Mouse (Mus musculus): ENCODE results near the gene Rcc2. TPM values are rescaled to one million over a fixed set of nuclear protein-coding genes. Genes with fewer than 3 reads are reported as not detected.

Rcc2 gene
- polyA plus RNA-seq, 1 experiment from 2014 or later, result 18.9 TPM

GRCm38 (mm10) chr4:140683608-140684007 lies 16.7 kb upstream of the Rcc2 start:
- Histone ChIP-seq H3K27ac (replicated peaks) (no peak overlapping the region), H3K9me3 (ENCODE audit: control insufficient read depth, low read length) (no peaks in the 10 kb centered on the region), H3K9ac (ENCODE audit: low read length) (no peak overlapping the region), H3K4me1 (replicated peaks; ENCODE audit: control insufficient read depth, insufficient read depth) (no peaks in the 10 kb centered on the region), H3K4me2 (replicated peaks; ENCODE audit: low read depth) (peak overlapping the region; percentile 40; the same call in 1 of the 2 replicates), H3K27me3 (ENCODE audit: control insufficient read depth, insufficient read depth, low read length) (no peaks in the 10 kb centered on the region), H3K36me3 (ENCODE audit: control insufficient read depth, insufficient read depth, low read length) (no peaks in the 10 kb centered on the region), H3K4me3 (ENCODE audit: low read depth, low read length) (no peak overlapping the region)
- 28% methylated on average over 8 of the region's 8 CpGs for WGBS
- DNase-seq (ENCODE audit: low spot score) (no peak), ATAC-seq (ENCODE audit: low FRiP score, low TSS enrichment) (no peak)
- no peak for TF ChIP-seq EP300 (optimal IDR thresholded peaks at IDR 0.05)

GRCm38 (mm10) chr4:140684141-140684871 lies 16.0 kb upstream of the Rcc2 start:
- Histone ChIP-seq H3K27me3 (ENCODE audit: control insufficient read depth, insufficient read depth, low read length) (no peaks in the 10 kb centered on the region), H3K9me3 (ENCODE audit: control insufficient read depth, low read length) (no peaks in the 10 kb centered on the region), H3K9ac (ENCODE audit: low read length) (no peak overlapping the region), H3K27ac (replicated peaks) (peak overlapping the region; percentile 46; the same call in 1 of the 2 replicates), H3K4me1 (replicated peaks; ENCODE audit: control insufficient read depth, insufficient read depth) (no peaks in the 10 kb centered on the region), H3K36me3 (ENCODE audit: control insufficient read depth, insufficient read depth, low read length) (no peaks in the 10 kb centered on the region), H3K4me3 (ENCODE audit: low read depth, low read length) (no peak overlapping the region), H3K4me2 (replicated peaks; ENCODE audit: low read depth) (peak overlapping the region; percentile 40; the same call in 1 of the 2 replicates)
- no peak for DNase-seq (ENCODE audit: low spot score)
- TF ChIP-seq CTCF (IDR thresholded peaks at IDR 0.05; ENCODE audit: low read depth) (0 out of 2 replicates have a peak, but pooled peaks have one; percentile 2), EP300 (optimal IDR thresholded peaks at IDR 0.05) (no peak)
- ATAC-seq (ENCODE audit: low FRiP score, low TSS enrichment), result peak; percentile 48; the same call in 1 of the 2 replicates
- WGBS, result 10% methylated on average over 16 of the region's 16 CpGs

- Histone ChIP-seq H3K27ac (replicated peaks) (no peak overlapping the region), H3K9me3 (ENCODE audit: control insufficient read depth, low read length) (no peaks in the 10 kb centered on the region), H3K4me1 (replicated peaks; ENCODE audit: control insufficient read depth, insufficient read depth) (no peaks in the 10 kb centered on the region), H3K36me3 (ENCODE audit: control insufficient read depth, insufficient read depth, low read length) (no peaks in the 10 kb centered on the region), H3K4me3 (ENCODE audit: low read depth, low read length) (no peak overlapping the region), H3K4me2 (replicated peaks; ENCODE audit: low read depth) (peak overlapping the region; percentile 40), H3K27me3 (ENCODE audit: control insufficient read depth, insufficient read depth, low read length) (no peaks in the 10 kb centered on the region), H3K9ac (ENCODE audit: low read length) (no peak overlapping the region)
- no peak for TF ChIP-seq EP300 (optimal IDR thresholded peaks at IDR 0.05)
- TF ChIP-seq CTCF (IDR thresholded peaks at IDR 0.05; ENCODE audit: low read depth), result peak; percentile 57
- DNase-seq (ENCODE audit: low spot score) (no peak), ATAC-seq (ENCODE audit: low FRiP score, low TSS enrichment) (peak; percentile 36)
- WGBS, result 32% methylated on average over 6 of the region's 6 CpGs
These were observed 15.4 kb upstream of the Rcc2 start for GRCm38 (mm10) chr4:140684881-140685303.

GRCm38 (mm10) chr4:140688044-140688825 lies 12.1 kb upstream of the Rcc2 start:
- H3K27ac ChIP-seq (replicated peaks), result no peak overlapping the region
- ATAC-seq (ENCODE audit: low FRiP score, low TSS enrichment) (peak; percentile 19; the same call in 1 of the 2 replicates), DNase-seq (ENCODE audit: low spot score) (no peak)
- H3K9ac ChIP-seq (ENCODE audit: low read length), result no peak overlapping the region
- TF ChIP-seq EP300 (optimal IDR thresholded peaks at IDR 0.05) (no peak), CTCF (IDR thresholded peaks at IDR 0.05; ENCODE audit: low read depth) (no peak)
- H3K4me3 ChIP-seq (ENCODE audit: low read depth, low read length), result no peak overlapping the region
- H3K27me3 ChIP-seq (ENCODE audit: control insufficient read depth, insufficient read depth, low read length), result no peaks in the 10 kb centered on the region
- no peaks in the 10 kb centered on the region for H3K36me3 ChIP-seq (ENCODE audit: control insufficient read depth, insufficient read depth, low read length)
- no peak overlapping the region for H3K4me2 ChIP-seq (replicated peaks; ENCODE audit: low read depth)
- WGBS, result 40% methylated on average over 12 of the region's 12 CpGs
- no peaks in the 10 kb centered on the region for H3K4me1 ChIP-seq (replicated peaks; ENCODE audit: control insufficient read depth, insufficient read depth)
- no peaks in the 10 kb centered on the region for H3K9me3 ChIP-seq (ENCODE audit: control insufficient read depth, low read length)

GRCm38 (mm10) chr4:140688826-140689425 lies 11.4 kb upstream of the Rcc2 start:
- no peak overlapping the region for H3K27ac ChIP-seq (replicated peaks)
- H3K4me2 ChIP-seq (replicated peaks; ENCODE audit: low read depth), result no peak overlapping the region
- no peak overlapping the region for H3K9ac ChIP-seq (ENCODE audit: low read length)
- H3K36me3 ChIP-seq (ENCODE audit: control insufficient read depth, insufficient read depth, low read length), result no peaks in the 10 kb centered on the region
- H3K27me3 ChIP-seq (ENCODE audit: control insufficient read depth, insufficient read depth, low read length), result no peaks in the 10 kb centered on the region
- 68% methylated on average over 5 of the region's 5 CpGs for WGBS
- no peaks in the 10 kb centered on the region for H3K9me3 ChIP-seq (ENCODE audit: control insufficient read depth, low read length)
- H3K4me1 ChIP-seq (replicated peaks; ENCODE audit: control insufficient read depth, insufficient read depth), result no peaks in the 10 kb centered on the region
- DNase-seq (ENCODE audit: low spot score), result no peak
- no peak overlapping the region for H3K4me3 ChIP-seq (ENCODE audit: low read depth, low read length)
- TF ChIP-seq CTCF (IDR thresholded peaks at IDR 0.05; ENCODE audit: low read depth), result no peak
- TF ChIP-seq EP300 (optimal IDR thresholded peaks at IDR 0.05), result no peak
- ATAC-seq (ENCODE audit: low FRiP score, low TSS enrichment), result no peak
